Mouse (Mus musculus) neural tube, embryonic 13.5 days (tissue): ENCODE data around the gene Eif3g. TPM values are rescaled to one million over a fixed set of nuclear protein-coding genes. Genes with fewer than 3 reads are reported as not detected.
A peak's percentile ranks its signal among the peaks of the same experiment; 100 is the strongest.

Experiments
- ATAC-seq: fragments of 200-750 bp; cut with Nextera tagmentation; 2 replicates; pipeline ENCODE4 v1.8.0; 2017; ENCODE audit warnings: low read depth, mild to moderate bottlenecking, moderate TSS enrichment, moderate library complexity
- H3K27ac ChIP-seq: fragments of 300-500 bp; sonication (generic); replicated peaks from 2 replicates; pipeline ENCODE4 v1.5.1; 2015; ENCODE audit warnings: moderate library complexity, mild to moderate bottlenecking, inconsistent platforms
- H3K27me3 ChIP-seq: fragments of 300-500 bp; sonication (generic); 2 replicates; pipeline ENCODE4 v1.6.1; 2015; ENCODE audit warnings: mild to moderate bottlenecking, inconsistent platforms
- H3K36me3 ChIP-seq: fragments of 300-500 bp; sonication (generic); 2 replicates; pipeline ENCODE4 v1.6.1; 2015; ENCODE audit warnings: mild to moderate bottlenecking, inconsistent platforms
- H3K4me1 ChIP-seq: fragments of 300-500 bp; sonication (generic); replicated peaks from 2 replicates; pipeline ENCODE4 v1.6.1; 2015; ENCODE audit warnings: inconsistent platforms
- H3K4me2 ChIP-seq: fragments of 300-500 bp; sonication (generic); 2 replicates; pipeline ENCODE4 v1.6.1; 2015; ENCODE audit warnings: inconsistent platforms, mild to moderate bottlenecking, moderate library complexity
- H3K4me3 ChIP-seq: fragments of 300-500 bp; sonication (generic); 2 replicates; pipeline ENCODE4 v1.5.1; 2015; ENCODE audit warnings: mild to moderate bottlenecking, inconsistent platforms
- H3K9ac ChIP-seq: fragments of 300-500 bp; sonication (generic); 2 replicates; pipeline ENCODE4 v1.6.1; 2015; ENCODE audit warnings: moderate library complexity, mild to moderate bottlenecking, inconsistent platforms
- H3K9me3 ChIP-seq: fragments of 300-500 bp; sonication (generic); 2 replicates; pipeline ENCODE4 v1.6.1; 2016; ENCODE audit warnings: inconsistent platforms
- WGBS: fragments of 180-500 bp; shearing (Covaris S2); methylation state at CpG from one replicate; pipeline ENCODE4 v1.1.7; 2015; 5-methylcytosine and 5-hydroxymethylcytosine counted together
- polyA plus RNA-seq: library from polyadenylated mRNA; unstranded; fragments of >200 nt; fragmentation: Nextera tagmentation; extraction: Ambion mirVana; gene quantifications from 2 replicates; pipeline ENCODE4 v1.2.1, GENCODE M21; 2015

Gene Eif3g
- polyA plus RNA-seq, result 253 and 267 TPM in 2 replicates

GRCm38 (mm10) chr9:20898511-20899073, at the start of gene Eif3g:
Gene Eif3g, minus strand, starts transcription at chr9:20898623.
- no peaks in the 10 kb centered on the region for H3K27me3 ChIP-seq
- peak within 1 kb of the TSS; percentile 94 for H3K9ac ChIP-seq
- peak within 1 kb of the TSS; percentile 94 for H3K4me3 ChIP-seq
- 3% methylated on average over 34 of the region's 34 CpGs for WGBS
- H3K27ac ChIP-seq, result peak within 1 kb of the TSS; percentile 43; the same call in 1 of the 2 replicates
- H3K9me3 ChIP-seq, result no peaks in the 10 kb centered on the region
- H3K4me2 ChIP-seq, result peak within 1 kb of the TSS; percentile 100
- peaks cover 18% of the 10 kb centered on the region for H3K4me1 ChIP-seq
- H3K36me3 ChIP-seq, result peaks cover 36% of the 10 kb centered on the region
- ATAC-seq, result peak; percentile 86

- Histone ChIP-seq H3K4me3 (no peak overlapping the region), H3K27ac (no peak overlapping the region), H3K4me1 (peaks cover 41% of the 10 kb centered on the region), H3K27me3 (no peaks in the 10 kb centered on the region), H3K36me3 (peaks cover 13% of the 10 kb centered on the region), H3K9ac (no peak overlapping the region), H3K9me3 (no peaks in the 10 kb centered on the region), H3K4me2 (no peak overlapping the region)
- 87% methylated on average over 16 of the region's 16 CpGs for WGBS
- no peak for ATAC-seq
Observed at GRCm38 (mm10) chr9:20946066-20946880, 47.9 kb upstream of the Eif3g start.

GRCm38 (mm10) chr9:20944697-20945370, 46.4 kb upstream of the Eif3g start:
- H3K36me3 ChIP-seq, result peaks cover 27% of the 10 kb centered on the region
- H3K9ac ChIP-seq, result no peak overlapping the region
- H3K9me3 ChIP-seq, result no peaks in the 10 kb centered on the region
- no peak overlapping the region for H3K4me3 ChIP-seq
- H3K4me2 ChIP-seq, result no peak overlapping the region
- peaks cover 29% of the 10 kb centered on the region for H3K4me1 ChIP-seq
- no peak for ATAC-seq
- no peak overlapping the region for H3K27ac ChIP-seq
- WGBS, result 63% methylated on average over 4 of the region's 4 CpGs
- H3K27me3 ChIP-seq, result no peaks in the 10 kb centered on the region

- H3K9ac ChIP-seq, result peak overlapping the region; percentile 26; the same call in 1 of the 2 replicates
- ATAC-seq, result no peak
Observed at GRCm38 (mm10) chr9:20943911-20944310, 45.5 kb upstream of the Eif3g start.

GRCm38 (mm10) chr9:20943396-20943795, 45.0 kb upstream of the Eif3g start:
- WGBS, result 95% methylated on average over 7 of the region's 7 CpGs
- Histone ChIP-seq H3K4me3 (no peak overlapping the region), H3K27me3 (no peaks in the 10 kb centered on the region), H3K9ac (no peak overlapping the region), H3K36me3 (peaks cover 41% of the 10 kb centered on the region), H3K4me2 (no peak overlapping the region), H3K4me1 (peaks cover 19% of the 10 kb centered on the region), H3K27ac (no peak overlapping the region), H3K9me3 (no peaks in the 10 kb centered on the region)
- ATAC-seq, result no peak

More at GRCm38 (mm10) chr9:20943911-20944310, 45.5 kb upstream of the Eif3g start:
- 8% methylated on average over 2 of the region's 2 CpGs for WGBS
- no peaks in the 10 kb centered on the region for H3K27me3 ChIP-seq
- no peak overlapping the region for H3K4me2 ChIP-seq
- no peak overlapping the region for H3K27ac ChIP-seq
- H3K4me3 ChIP-seq, result no peak overlapping the region
- H3K9me3 ChIP-seq, result no peaks in the 10 kb centered on the region
- H3K36me3 ChIP-seq, result peaks cover 36% of the 10 kb centered on the region
- peaks cover 20% of the 10 kb centered on the region for H3K4me1 ChIP-seq

GRCm38 (mm10) chr9:20923258-20923657, 24.8 kb upstream of the Eif3g start:
- ATAC-seq, result no peak
- Histone ChIP-seq H3K27me3 (no peaks in the 10 kb centered on the region), H3K36me3 (peaks cover 100% of the 10 kb centered on the region), H3K27ac (no peak overlapping the region), H3K9ac (no peak overlapping the region), H3K4me3 (no peak overlapping the region), H3K4me1 (no peaks in the 10 kb centered on the region), H3K9me3 (no peaks in the 10 kb centered on the region), H3K4me2 (no peak overlapping the region)
- 94% methylated on average over 3 of the region's 3 CpGs for WGBS

GRCm38 (mm10) chr9:20916160-20916559, 17.7 kb upstream of the Eif3g start:
- Histone ChIP-seq H3K27me3 (no peaks in the 10 kb centered on the region), H3K9ac (no peak overlapping the region), H3K4me2 (no peak overlapping the region), H3K4me1 (no peaks in the 10 kb centered on the region), H3K4me3 (no peak overlapping the region), H3K9me3 (no peaks in the 10 kb centered on the region), H3K27ac (no peak overlapping the region), H3K36me3 (peaks cover 100% of the 10 kb centered on the region)
- ATAC-seq, result no peak
- 83% methylated on average over 4 of the region's 4 CpGs for WGBS

- Histone ChIP-seq H3K27ac (no peak overlapping the region), H3K4me3 (no peak overlapping the region), H3K4me1 (no peaks in the 10 kb centered on the region), H3K9ac (no peak overlapping the region), H3K4me2 (no peak overlapping the region), H3K27me3 (no peaks in the 10 kb centered on the region), H3K9me3 (no peaks in the 10 kb centered on the region), H3K36me3 (peaks cover 100% of the 10 kb centered on the region)
- 97% methylated on average over 9 of the region's 9 CpGs for WGBS
- no peak for ATAC-seq
Observed at GRCm38 (mm10) chr9:20909948-20910347, 11.5 kb upstream of the Eif3g start.

GRCm38 (mm10) chr9:20902174-20902491, 3.7 kb upstream of the Eif3g start:
- no peak for ATAC-seq
- Histone ChIP-seq H3K4me1 (peaks cover 13% of the 10 kb centered on the region), H3K9ac (no peak overlapping the region), H3K4me2 (no peak overlapping the region), H3K9me3 (no peaks in the 10 kb centered on the region), H3K27me3 (no peaks in the 10 kb centered on the region), H3K4me3 (no peak overlapping the region), H3K36me3 (peaks cover 32% of the 10 kb centered on the region), H3K27ac (no peak overlapping the region)
- 40% methylated on average over 6 of the region's 6 CpGs for WGBS

- H3K36me3 ChIP-seq, result peaks cover 32% of the 10 kb centered on the region
- H3K4me2 ChIP-seq, result no peak overlapping the region
- ATAC-seq, result no peak
- H3K9ac ChIP-seq, result no peak overlapping the region
- H3K4me1 ChIP-seq, result peaks cover 18% of the 10 kb centered on the region
- WGBS, result 16% methylated on average over 13 of the region's 13 CpGs
- H3K4me3 ChIP-seq, result no peak overlapping the region
- no peaks in the 10 kb centered on the region for H3K27me3 ChIP-seq
- no peaks in the 10 kb centered on the region for H3K9me3 ChIP-seq
- no peak overlapping the region for H3K27ac ChIP-seq
Observed at GRCm38 (mm10) chr9:20901466-20902173, 3.2 kb upstream of the Eif3g start.

- 6% methylated on average over 30 of the region's 39 CpGs for WGBS
- ATAC-seq, result peak; percentile 59
- Histone ChIP-seq H3K4me2 (peak overlapping the region; percentile 100), H3K4me3 (peak overlapping the region; percentile 94), H3K4me1 (peaks cover 18% of the 10 kb centered on the region), H3K27ac (peak overlapping the region; percentile 43; the same call in 1 of the 2 replicates), H3K36me3 (peaks cover 43% of the 10 kb centered on the region), H3K9me3 (no peaks in the 10 kb centered on the region), H3K27me3 (no peaks in the 10 kb centered on the region), H3K9ac (peak overlapping the region; percentile 94)
Observed at GRCm38 (mm10) chr9:20897736-20898510, 500 bp downstream of the Eif3g start.
